Mouse (Mus musculus) forebrain, embryonic 16.5 days (tissue): ENCODE measurements around the gene Stk17b. TPM values are rescaled to one million over a fixed set of nuclear protein-coding genes. Genes with fewer than 3 reads are reported as not detected.

Experiments used
- ATAC-seq: fragments of 200-750 bp; cut with Nextera tagmentation; 2 replicates; pipeline ENCODE4 v1.8.0; 2017; ENCODE audit warnings: mild to moderate bottlenecking, moderate library complexity
- H3K27ac ChIP-seq: fragments of 300-500 bp; sonication (generic); 2 replicates; pipeline ENCODE4 v1.5.1; 2014; ENCODE audit warnings: low read length, control low read depth
- H3K27me3 ChIP-seq: fragments of 300-500 bp; sonication (generic); replicated peaks from 2 replicates; pipeline ENCODE4 v1.6.1; 2014; ENCODE audit warnings: low read length; ENCODE audit not compliant: control insufficient read depth, insufficient read depth
- H3K36me3 ChIP-seq: fragments of 300-500 bp; sonication (generic); 2 replicates; pipeline ENCODE4 v1.6.1; 2014; ENCODE audit not compliant: control insufficient read depth, insufficient read depth
- H3K4me1 ChIP-seq: fragments of 300-500 bp; sonication (generic); replicated peaks from 2 replicates; pipeline ENCODE4 v1.6.1; 2014; ENCODE audit warnings: low read length; ENCODE audit not compliant: control insufficient read depth, insufficient read depth
- H3K4me2 ChIP-seq: fragments of 300-500 bp; sonication (generic); 2 replicates; pipeline ENCODE4 v1.6.1; 2014; ENCODE audit warnings: mild to moderate bottlenecking, low read length, control low read depth
- H3K4me3 ChIP-seq: fragments of 300-500 bp; sonication (generic); replicated peaks from 2 replicates; pipeline ENCODE4 v1.5.1; 2014; ENCODE audit warnings: mild to moderate bottlenecking, low read length, control low read depth
- H3K9ac ChIP-seq: fragments of 300-500 bp; sonication (generic); replicated peaks from 2 replicates; pipeline ENCODE4 v1.6.1; 2014; ENCODE audit warnings: low read depth, low read length, control low read depth
- H3K9me3 ChIP-seq: fragments of 300-500 bp; sonication (generic); 2 replicates; pipeline ENCODE4 v1.6.1; 2016; ENCODE audit warnings: low read length; ENCODE audit not compliant: control insufficient read depth
- WGBS: fragments of 180-500 bp; shearing (Covaris S2); extraction: QIAGEN DNeasy Blood & Tissue Kit; methylation state at CpG from one replicate; pipeline ENCODE4 v1.1.7; 2014; 5-methylcytosine and 5-hydroxymethylcytosine counted together
- polyA plus RNA-seq: library from polyadenylated mRNA; unstranded; fragments of >200 nt; fragmentation: Nextera tagmentation; extraction: Ambion mirVana; gene quantifications from 2 replicates; pipeline ENCODE4 v1.2.1, GENCODE M21; 2015

The Stk17b gene
- polyA plus RNA-seq, 1 experiment from 2014 or later, result 6.0 TPM

- no peak for ATAC-seq
- no peak overlapping the region for H3K27ac ChIP-seq
- no peak overlapping the region for H3K4me3 ChIP-seq
- no peaks in the 10 kb centered on the region for H3K4me1 ChIP-seq
- no peak overlapping the region for H3K4me2 ChIP-seq
- no peaks in the 10 kb centered on the region for H3K27me3 ChIP-seq
- no peaks in the 10 kb centered on the region for H3K36me3 ChIP-seq
- WGBS, result 91% methylated on average over 2 of the region's 2 CpGs
- no peak overlapping the region for H3K9ac ChIP-seq
- no peaks in the 10 kb centered on the region for H3K9me3 ChIP-seq
Measured at GRCm38 (mm10) chr1:53816353-53816752, 31.3 kb upstream of the Stk17b start.

- H3K4me3 ChIP-seq, result no peak overlapping the region
- no peak for ATAC-seq
- H3K27me3 ChIP-seq, result no peaks in the 10 kb centered on the region
- no peaks in the 10 kb centered on the region for H3K36me3 ChIP-seq
- no peaks in the 10 kb centered on the region for H3K4me1 ChIP-seq
- H3K27ac ChIP-seq, result no peak overlapping the region
- no peaks in the 10 kb centered on the region for H3K9me3 ChIP-seq
- WGBS, result 59% methylated on average over 2 of the region's 2 CpGs
- H3K9ac ChIP-seq, result no peak overlapping the region
- no peak overlapping the region for H3K4me2 ChIP-seq
Measured at GRCm38 (mm10) chr1:53814077-53814705, 29.2 kb upstream of the Stk17b start.

GRCm38 (mm10) chr1:53811919-53812318 is 26.9 kb upstream of the Stk17b start:
- Histone ChIP-seq H3K9ac (no peak overlapping the region), H3K27me3 (no peaks in the 10 kb centered on the region), H3K4me1 (no peaks in the 10 kb centered on the region), H3K9me3 (no peaks in the 10 kb centered on the region), H3K4me3 (no peak overlapping the region), H3K27ac (no peak overlapping the region), H3K4me2 (no peak overlapping the region), H3K36me3 (no peaks in the 10 kb centered on the region)
- peak; percentile 49; the same call in 1 of the 2 replicates for ATAC-seq
- 89% methylated on average over 4 of the region's 4 CpGs for WGBS

GRCm38 (mm10) chr1:53808229-53808628 is 23.2 kb upstream of the Stk17b start:
- Histone ChIP-seq H3K27ac (no peak overlapping the region), H3K4me1 (no peaks in the 10 kb centered on the region), H3K27me3 (no peaks in the 10 kb centered on the region), H3K4me3 (no peak overlapping the region), H3K4me2 (no peak overlapping the region), H3K9ac (no peak overlapping the region), H3K36me3 (no peaks in the 10 kb centered on the region), H3K9me3 (no peaks in the 10 kb centered on the region)
- WGBS, result 72% methylated on average over 2 of the region's 2 CpGs
- no peak for ATAC-seq

- ATAC-seq, result no peak
- Histone ChIP-seq H3K27me3 (no peaks in the 10 kb centered on the region), H3K27ac (no peak overlapping the region), H3K4me2 (no peak overlapping the region), H3K9ac (no peak overlapping the region), H3K4me3 (no peak overlapping the region), H3K4me1 (no peaks in the 10 kb centered on the region), H3K36me3 (no peaks in the 10 kb centered on the region), H3K9me3 (no peaks in the 10 kb centered on the region)
- WGBS, result 88% methylated on average over 3 of the region's 3 CpGs
Measured at GRCm38 (mm10) chr1:53797811-53798210, 12.8 kb upstream of the Stk17b start.

GRCm38 (mm10) chr1:53797074-53797473 is 12.1 kb upstream of the Stk17b start:
- WGBS, result 89% methylated on average over 5 of the region's 5 CpGs
- H3K36me3 ChIP-seq, result no peaks in the 10 kb centered on the region

GRCm38 (mm10) chr1:53796271-53796670 is 11.2 kb upstream of the Stk17b start:
- no peaks in the 10 kb centered on the region for H3K4me1 ChIP-seq

More at GRCm38 (mm10) chr1:53797074-53797473, 12.1 kb upstream of the Stk17b start:
- Histone ChIP-seq H3K27me3 (no peaks in the 10 kb centered on the region), H3K4me2 (no peak overlapping the region), H3K4me3 (no peak overlapping the region), H3K27ac (no peak overlapping the region), H3K9me3 (no peaks in the 10 kb centered on the region), H3K9ac (no peak overlapping the region), H3K4me1 (no peaks in the 10 kb centered on the region)
- no peak for ATAC-seq

GRCm38 (mm10) chr1:53795591-53795990 is 10.6 kb upstream of the Stk17b start:
- Histone ChIP-seq H3K27ac (no peak overlapping the region), H3K36me3 (no peaks in the 10 kb centered on the region), H3K4me2 (no peak overlapping the region), H3K27me3 (no peaks in the 10 kb centered on the region), H3K4me1 (no peaks in the 10 kb centered on the region), H3K4me3 (no peak overlapping the region), H3K9me3 (no peaks in the 10 kb centered on the region), H3K9ac (no peak overlapping the region)
- WGBS, result 81% methylated on average over 4 of the region's 4 CpGs
- no peak for ATAC-seq

More at GRCm38 (mm10) chr1:53796271-53796670, 11.2 kb upstream of the Stk17b start:
- WGBS, result 89% methylated on average over 6 of the region's 6 CpGs
- H3K36me3 ChIP-seq, result no peaks in the 10 kb centered on the region
- H3K27ac ChIP-seq, result no peak overlapping the region
- no peak overlapping the region for H3K9ac ChIP-seq
- no peaks in the 10 kb centered on the region for H3K9me3 ChIP-seq
- no peak overlapping the region for H3K4me2 ChIP-seq
- H3K4me3 ChIP-seq, result no peak overlapping the region
- ATAC-seq, result no peak
- H3K27me3 ChIP-seq, result no peaks in the 10 kb centered on the region

GRCm38 (mm10) chr1:53795081-53795480 is 10.1 kb upstream of the Stk17b start:
- Histone ChIP-seq H3K4me1 (no peaks in the 10 kb centered on the region), H3K9ac (no peak overlapping the region), H3K4me3 (no peak overlapping the region), H3K9me3 (no peaks in the 10 kb centered on the region), H3K4me2 (no peak overlapping the region), H3K27ac (no peak overlapping the region), H3K36me3 (no peaks in the 10 kb centered on the region), H3K27me3 (no peaks in the 10 kb centered on the region)
- no peak for ATAC-seq
- WGBS, result 94% methylated on average over 5 of the region's 5 CpGs

- H3K27ac ChIP-seq, result no peak overlapping the region
- 89% methylated on average over 2 of the region's 2 CpGs for WGBS
- no peak for ATAC-seq
Measured at GRCm38 (mm10) chr1:53794279-53794678, 9.3 kb upstream of the Stk17b start.

More at GRCm38 (mm10) chr1:53794279-53794678, 9.3 kb upstream of the Stk17b start:
- Histone ChIP-seq H3K9ac (no peak overlapping the region), H3K4me1 (no peaks in the 10 kb centered on the region), H3K4me3 (no peak overlapping the region), H3K9me3 (no peaks in the 10 kb centered on the region), H3K36me3 (no peaks in the 10 kb centered on the region), H3K27me3 (no peaks in the 10 kb centered on the region), H3K4me2 (no peak overlapping the region)
